Mouse (Mus musculus): ENCODE data around the gene Efcab6. TPM values are rescaled to one million over a fixed set of nuclear protein-coding genes. Genes with fewer than 3 reads are reported as not detected.

The Efcab6 gene
- total RNA-seq (2023) = not detected

DNA sequence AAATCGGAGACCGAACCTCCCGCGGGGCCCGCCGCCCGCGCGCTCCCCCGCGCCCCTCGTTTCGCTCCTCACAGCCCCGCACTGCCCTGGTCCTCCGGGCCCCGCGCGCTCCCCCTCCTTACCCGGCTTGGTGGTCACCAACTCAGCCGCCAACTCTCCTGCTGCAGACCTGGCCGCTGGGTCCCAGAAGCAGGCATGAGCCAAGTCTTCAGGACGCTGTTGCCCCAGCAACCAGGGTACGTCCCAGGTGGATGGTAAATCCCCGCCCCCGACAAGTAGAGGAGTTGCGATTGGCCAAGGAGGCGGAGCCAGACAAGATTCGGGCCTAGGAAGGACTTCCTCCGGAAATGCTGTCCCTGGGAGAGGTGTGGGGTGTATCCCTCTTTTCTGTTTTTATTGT is at the start of gene Efcab6:
Gene Efcab6 (minus strand): TSS at position 240 of the 400 bp plus-strand sequence.

DNA sequence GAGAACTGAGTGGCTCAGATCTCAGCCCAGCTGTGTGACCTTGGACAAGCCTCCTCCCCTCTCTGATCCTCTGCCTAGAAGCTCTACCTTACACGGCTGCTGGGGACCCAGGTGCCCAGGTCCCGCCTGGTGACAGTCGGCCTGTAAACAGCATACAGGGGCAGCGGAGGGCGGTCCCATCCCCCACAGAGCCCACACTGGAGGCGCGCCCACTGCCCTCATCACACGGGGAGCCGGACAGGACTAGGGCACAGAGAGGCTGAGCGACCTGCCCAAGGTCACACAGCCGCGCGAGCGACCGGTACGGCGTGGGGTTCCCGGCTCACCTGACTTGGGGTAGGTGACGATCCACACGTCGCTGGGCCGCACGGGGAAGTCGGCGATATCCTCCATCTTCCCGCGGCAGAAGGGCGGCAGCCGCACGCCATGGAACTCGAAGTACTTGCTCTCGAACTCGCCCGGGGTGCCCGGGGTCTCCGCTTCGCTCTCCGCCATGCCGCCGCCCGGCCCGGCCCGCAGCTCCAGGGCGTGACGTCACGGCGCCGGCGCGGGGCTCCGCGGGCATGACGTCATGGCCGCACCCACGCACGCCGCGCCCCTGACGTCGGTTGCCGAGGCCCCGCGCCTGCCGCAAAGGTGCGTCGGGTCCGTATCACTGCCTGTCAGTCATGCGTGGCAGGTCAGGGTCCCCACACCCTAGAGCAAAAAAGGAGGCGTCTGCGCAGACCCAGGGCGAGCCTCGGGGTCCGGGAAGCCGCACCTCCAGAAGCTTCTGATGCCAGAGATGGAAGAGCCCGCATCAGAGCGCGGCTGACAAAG is 40.1 kb upstream of the Efcab6 start, which contains the start of gene Sult4a1:
Gene Sult4a1 (minus strand): TSS at position 650 of the 819 bp plus-strand sequence.

Other genes starting within 250 kb of the Efcab6 start
- not detected for gene Sult4a1, start 40.4 kb upstream of the Efcab6 start, total RNA-seq (2023)
- gene Pnpla5, start 57.8 kb upstream of the Efcab6 start, total RNA-seq (2023) = not detected
- gene Pnpla3, start 102.5 kb upstream of the Efcab6 start, total RNA-seq (2023) = not detected
- gene Samm50, start 126.9 kb upstream of the Efcab6 start, total RNA-seq (2023) = 10 to 100 TPM; 80.0 to 80.1 TPM
- gene Parvb, start 166.7 kb upstream of the Efcab6 start, total RNA-seq (2023) = under 1 TPM; 0.15 to 0.17 TPM

Measured in B cell, adult 67 days (primary cell).